Mouse (Mus musculus) E14TG2a.4 (cell line): ENCODE measurements around the gene Vav3.

Experiments used
- CTCF ChIP-seq: conservative IDR thresholded peaks from 2 replicates; pipeline ENCODE4 v1.5.1; 2014; ENCODE audit warnings: low read length
- NANOG ChIP-seq: IDR thresholded peaks from 2 replicates; pipeline ENCODE4 v1.6.1; 2014; ENCODE audit warnings: borderline replicate concordance, low read length, mixed read lengths

GRCm38 (mm10) chr3:109654386-109654785 lies 313.9 kb downstream of the Vav3 start:
- TF ChIP-seq CTCF, result no peak
- no peak for TF ChIP-seq NANOG
